Mouse (Mus musculus) midbrain, embryonic 10.5 days (tissue): Measurements from ENCODE around the gene Chmp6. TPM values are rescaled to one million over a fixed set of nuclear protein-coding genes. Genes with fewer than 3 reads are reported as not detected.

Source experiments
- DNase-seq: peaks from one replicate; pipeline ENCODE4 v3.0.0-alpha.2; 2017; ENCODE audit warnings: low spot score
- H3K27ac ChIP-seq: fragments of 300-500 bp; sonication (generic); replicated peaks from 2 replicates; pipeline ENCODE4 v1.5.1; 2016; ENCODE audit warnings: mild to moderate bottlenecking
- H3K27me3 ChIP-seq: fragments of 300-500 bp; sonication (generic); 2 replicates; pipeline ENCODE4 v1.6.1; 2016; ENCODE audit warnings: low read depth, mild to moderate bottlenecking; ENCODE audit not compliant: poor library complexity, severe bottlenecking
- H3K36me3 ChIP-seq: fragments of 300-500 bp; sonication (generic); 2 replicates; pipeline ENCODE4 v1.6.1; 2016; ENCODE audit warnings: mild to moderate bottlenecking, moderate library complexity
- H3K4me1 ChIP-seq: fragments of 300-500 bp; sonication (generic); 2 replicates; pipeline ENCODE4 v1.6.1; 2016
- H3K4me3 ChIP-seq: fragments of 300-500 bp; sonication (generic); 2 replicates; pipeline ENCODE4 v1.5.1; 2016; ENCODE audit warnings: mild to moderate bottlenecking, moderate library complexity
- H3K9me3 ChIP-seq: fragments of 300-500 bp; sonication (generic); replicated peaks from 2 replicates; pipeline ENCODE4 v1.6.1; 2016; ENCODE audit warnings: mild to moderate bottlenecking
- WGBS: fragments of 180-500 bp; shearing (Covaris S2); methylation state at CpG from one replicate; pipeline ENCODE4 v1.1.7; 2016; 5-methylcytosine and 5-hydroxymethylcytosine counted together
- polyA plus RNA-seq: library from polyadenylated mRNA; unstranded; fragments of >200 nt; fragmentation: Nextera tagmentation; extraction: Ambion mirVana; gene quantifications from 2 replicates; pipeline ENCODE4 v1.2.1, GENCODE M21; 2016

Chmp6 gene
- polyA plus RNA-seq, 1 experiment from 2014 or later, result 118 TPM

DNA sequence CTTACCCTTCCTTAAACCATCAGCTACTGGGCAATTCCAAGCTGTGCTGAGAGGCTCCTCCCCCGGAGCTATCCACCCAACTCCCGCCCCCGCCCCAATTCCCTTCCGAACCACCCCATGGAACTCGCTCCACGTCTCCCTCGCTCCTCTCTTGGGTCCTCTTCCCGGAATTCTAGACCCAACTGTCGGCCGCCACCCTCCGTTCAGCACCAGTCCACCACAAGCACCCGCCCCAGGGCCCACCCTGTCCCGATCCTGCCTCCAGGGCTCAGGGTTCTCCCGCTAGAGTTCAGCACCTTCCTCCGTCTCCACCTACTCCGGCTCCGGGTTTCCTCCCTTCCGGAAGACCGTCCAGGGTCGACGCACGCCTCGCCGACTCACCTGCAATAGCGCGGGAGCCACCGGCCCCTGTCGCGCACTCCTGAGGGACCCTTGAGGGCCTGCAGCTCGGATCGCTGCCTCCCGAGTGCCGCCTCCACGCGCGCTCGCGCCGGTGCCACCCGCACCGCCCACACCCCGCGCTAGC is 29.0 kb downstream of the Chmp6 start:
- no peaks in the 10 kb centered on the region for H3K9me3 ChIP-seq
- under 1% methylated on average over 43 of the region's 43 CpGs for WGBS
- H3K36me3 ChIP-seq, result no peaks in the 10 kb centered on the region
- no peak for DNase-seq
- H3K27me3 ChIP-seq, result peaks cover 66% of the 10 kb centered on the region
- peaks cover 67% of the 10 kb centered on the region for H3K4me1 ChIP-seq
- peak overlapping the region; percentile 85 for H3K4me3 ChIP-seq
- peak overlapping the region; percentile 86 for H3K27ac ChIP-seq

DNA sequence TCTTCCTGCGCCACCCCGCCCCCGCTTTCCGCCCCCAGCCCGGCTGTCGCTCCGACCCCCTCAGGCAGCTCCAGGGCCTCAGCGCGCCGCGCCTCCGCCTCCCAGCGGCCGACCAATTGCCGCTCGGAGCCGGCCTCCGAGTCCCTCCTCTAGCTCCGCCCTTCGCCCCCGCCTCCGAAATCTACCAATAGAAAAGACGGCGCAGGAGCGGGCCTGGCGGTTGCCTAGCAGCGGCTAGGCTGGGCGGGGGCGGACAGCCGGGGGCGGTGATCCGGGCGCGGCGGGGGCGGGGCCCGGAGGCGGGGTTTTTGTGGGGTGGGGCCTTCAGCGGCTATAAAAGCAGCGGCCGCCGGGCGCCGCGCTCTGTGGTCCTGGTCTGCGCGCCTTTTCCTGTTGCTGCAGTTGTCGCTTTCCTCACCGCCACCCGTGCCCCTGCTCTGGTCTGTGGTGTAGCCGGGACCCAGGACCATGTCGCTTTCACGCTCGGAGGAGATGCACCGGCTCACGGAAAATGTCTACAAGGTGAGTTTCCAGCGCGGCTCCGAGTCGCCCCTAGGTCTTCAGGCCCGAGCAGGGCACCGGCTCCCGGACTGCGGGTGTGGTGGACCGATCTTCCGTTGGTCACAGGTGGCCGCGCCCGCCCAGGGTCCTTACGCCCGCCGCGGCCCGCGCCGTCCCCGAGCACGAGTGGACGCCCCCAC is 29.6 kb downstream of the Chmp6 start, which contains the start of gene Baiap2:
Baiap2 (plus strand) TSS at position 37 of the 701 bp plus-strand sequence.
- peaks cover 65% of the 10 kb centered on the region for H3K4me1 ChIP-seq
- WGBS, result under 1% methylated on average over 79 of the region's 79 CpGs
- no peaks in the 10 kb centered on the region for H3K9me3 ChIP-seq
- H3K36me3 ChIP-seq, result no peaks in the 10 kb centered on the region
- H3K27me3 ChIP-seq, result peaks cover 62% of the 10 kb centered on the region
- DNase-seq, result peak; percentile 99
- peak within 1 kb of the TSS; percentile 86 for H3K27ac ChIP-seq
- peak within 1 kb of the TSS; percentile 85 for H3K4me3 ChIP-seq

DNA sequence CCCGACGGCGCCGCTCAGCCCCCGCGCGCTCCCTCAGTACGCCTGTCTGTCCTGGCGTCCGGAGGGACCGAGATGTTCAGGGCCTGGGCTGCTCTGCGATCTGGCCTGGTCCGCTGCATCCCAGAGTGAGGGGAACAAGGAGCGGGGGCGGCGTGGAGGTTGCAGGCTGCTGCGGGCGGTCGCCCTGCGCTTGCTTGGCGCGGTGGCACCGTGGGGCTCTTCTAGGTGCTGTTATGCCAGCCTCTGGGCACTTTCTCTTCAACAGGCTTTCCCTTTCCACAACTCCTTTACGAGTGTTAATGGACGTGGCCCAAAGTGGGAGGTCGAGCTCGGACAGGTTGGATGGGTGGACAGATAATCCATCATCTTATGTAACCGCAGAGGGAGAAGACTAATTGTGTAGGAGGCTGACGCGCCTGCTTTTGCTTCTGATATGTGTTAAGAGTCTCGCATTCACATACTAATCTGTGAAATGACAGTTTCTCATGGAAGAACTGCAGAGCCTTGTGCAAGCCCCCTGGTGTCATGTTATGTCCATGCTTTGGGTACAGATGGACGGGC is 30.3 kb downstream of the Chmp6 start:
- Histone ChIP-seq H3K9me3 (no peaks in the 10 kb centered on the region), H3K27ac (peak overlapping the region; percentile 86), H3K36me3 (no peaks in the 10 kb centered on the region), H3K4me3 (peak overlapping the region; percentile 85), H3K27me3 (peaks cover 56% of the 10 kb centered on the region), H3K4me1 (peaks cover 65% of the 10 kb centered on the region)
- 10% methylated on average over 32 of the region's 32 CpGs for WGBS
- DNase-seq, result no peak

DNA sequence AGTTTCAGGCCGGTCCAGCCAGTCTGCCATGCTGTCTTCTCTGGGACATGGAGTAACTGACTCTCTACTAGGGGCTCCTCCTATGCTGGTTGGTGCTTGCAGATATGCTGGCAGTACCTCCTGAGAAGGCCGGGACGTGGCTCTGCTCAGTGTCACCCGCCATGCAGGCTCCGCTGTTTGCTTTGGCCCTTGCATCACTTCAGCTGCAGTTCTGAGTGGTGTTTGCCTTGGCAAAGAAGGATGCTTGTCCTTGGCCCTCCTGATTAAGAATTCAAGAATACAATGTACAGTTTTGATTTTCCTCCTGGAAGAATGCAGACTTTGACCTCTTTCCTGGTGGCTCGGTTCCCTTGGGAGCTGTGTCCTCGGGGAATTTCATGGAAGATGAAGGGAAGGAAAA is 32.1 kb downstream of the Chmp6 start:
- no peaks in the 10 kb centered on the region for H3K36me3 ChIP-seq
- DNase-seq, result no peak
- peaks cover 49% of the 10 kb centered on the region for H3K4me1 ChIP-seq
- peaks cover 39% of the 10 kb centered on the region for H3K27me3 ChIP-seq
- WGBS, result 95% methylated on average over 7 of the region's 7 CpGs
- H3K9me3 ChIP-seq, result no peaks in the 10 kb centered on the region
- H3K27ac ChIP-seq, result no peak overlapping the region
- H3K4me3 ChIP-seq, result no peak overlapping the region

DNA sequence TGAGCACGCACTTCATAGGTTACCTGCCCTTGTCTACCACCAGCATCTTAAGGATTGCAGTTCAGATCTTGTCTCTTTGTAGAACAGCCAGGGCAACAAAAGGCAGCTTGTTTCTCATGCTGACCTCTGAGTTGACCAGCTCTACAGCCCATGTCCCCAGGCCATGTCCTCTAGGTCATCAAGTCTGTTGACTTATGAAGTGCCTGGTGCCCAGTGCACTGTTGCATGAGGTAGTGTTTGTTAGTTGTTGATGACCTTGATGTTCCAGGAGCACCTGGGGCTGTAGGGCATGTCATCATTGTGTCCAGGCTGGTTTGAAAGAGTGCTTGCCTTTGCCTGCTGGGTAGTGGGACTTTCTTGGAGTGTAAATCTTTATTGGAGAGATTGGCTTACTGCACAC is 34.2 kb downstream of the Chmp6 start:
- Histone ChIP-seq H3K27me3 (peaks cover 21% of the 10 kb centered on the region), H3K9me3 (no peaks in the 10 kb centered on the region), H3K4me1 (peaks cover 28% of the 10 kb centered on the region), H3K27ac (no peak overlapping the region), H3K4me3 (no peak overlapping the region), H3K36me3 (no peaks in the 10 kb centered on the region)
- DNase-seq, result no peak
- WGBS, result 96% methylated on average over 1 of the region's 1 CpGs

DNA sequence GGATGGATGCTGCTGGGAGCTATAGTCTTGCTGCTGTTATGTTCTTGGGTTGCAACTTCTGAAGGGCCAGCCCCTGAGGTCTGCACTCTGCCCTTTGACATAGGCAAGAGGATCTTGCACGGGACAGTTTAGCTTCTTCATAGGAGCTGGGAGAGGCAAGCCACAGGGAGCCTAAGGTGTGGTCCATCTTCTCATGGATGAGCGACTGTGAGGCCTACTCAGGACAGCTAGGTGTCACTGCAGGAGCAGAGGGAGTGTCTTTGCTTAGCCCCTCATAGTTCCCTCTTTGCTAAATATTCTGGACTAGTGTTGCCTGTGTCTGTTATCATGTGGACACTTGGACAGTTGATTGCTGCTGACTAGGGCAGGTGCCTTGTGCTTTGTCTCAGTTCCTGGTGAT is 34.7 kb downstream of the Chmp6 start:
- WGBS, result 55% methylated on average over 2 of the region's 2 CpGs
- H3K4me3 ChIP-seq, result no peak overlapping the region
- DNase-seq, result no peak
- no peak overlapping the region for H3K27ac ChIP-seq
- no peaks in the 10 kb centered on the region for H3K9me3 ChIP-seq
- H3K27me3 ChIP-seq, result peaks cover 21% of the 10 kb centered on the region
- H3K36me3 ChIP-seq, result no peaks in the 10 kb centered on the region
- peaks cover 28% of the 10 kb centered on the region for H3K4me1 ChIP-seq

DNA sequence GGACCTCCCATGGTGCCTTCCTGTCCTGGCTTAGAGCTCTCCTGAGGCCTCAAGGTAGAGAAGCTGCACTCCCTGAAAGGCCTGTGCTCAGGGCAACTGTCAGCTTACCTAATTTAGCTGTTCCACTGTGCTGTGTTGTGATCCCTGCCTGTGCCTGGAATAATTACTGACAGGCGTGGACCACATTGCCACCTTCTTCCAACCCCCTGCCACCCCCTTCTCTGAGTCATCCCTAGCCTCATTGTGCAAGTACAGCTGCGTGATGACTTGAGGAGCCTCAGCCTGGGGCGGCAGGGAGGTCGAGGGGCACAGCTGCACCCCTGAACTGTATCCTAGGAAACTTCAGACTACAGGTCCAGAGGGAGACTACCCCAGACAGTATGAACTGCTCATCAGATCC is 35.1 kb downstream of the Chmp6 start:
- Histone ChIP-seq H3K4me1 (peaks cover 29% of the 10 kb centered on the region), H3K36me3 (no peaks in the 10 kb centered on the region), H3K27ac (no peak overlapping the region), H3K9me3 (no peaks in the 10 kb centered on the region), H3K4me3 (no peak overlapping the region), H3K27me3 (peaks cover 21% of the 10 kb centered on the region)
- no peak for DNase-seq
- 73% methylated on average over 4 of the region's 4 CpGs for WGBS

DNA sequence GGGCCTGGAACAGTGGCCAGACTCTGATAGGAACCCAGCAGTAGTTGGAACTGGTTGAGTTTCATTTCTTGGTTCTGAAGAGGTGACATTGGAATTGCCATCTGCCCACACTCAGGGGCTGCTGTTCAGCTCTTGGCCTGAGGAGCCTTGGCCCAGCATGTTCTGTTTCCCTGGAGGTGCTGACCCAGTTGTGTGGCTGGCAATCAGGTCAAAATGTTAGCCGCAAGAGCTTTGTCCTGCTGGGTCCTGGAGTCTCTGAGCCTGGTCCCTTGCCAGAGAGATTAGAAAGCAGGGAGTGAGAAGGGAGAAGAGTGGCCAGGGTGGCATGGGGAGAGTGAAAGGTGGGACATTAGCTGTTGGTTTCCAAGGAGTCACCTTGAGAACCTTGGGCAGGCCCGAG is 35.6 kb downstream of the Chmp6 start:
- Histone ChIP-seq H3K4me1 (peaks cover 25% of the 10 kb centered on the region), H3K4me3 (no peak overlapping the region), H3K27me3 (peaks cover 18% of the 10 kb centered on the region), H3K36me3 (no peaks in the 10 kb centered on the region), H3K9me3 (no peaks in the 10 kb centered on the region), H3K27ac (no peak overlapping the region)
- DNase-seq, result no peak
- WGBS, result 95% methylated on average over 2 of the region's 2 CpGs

DNA sequence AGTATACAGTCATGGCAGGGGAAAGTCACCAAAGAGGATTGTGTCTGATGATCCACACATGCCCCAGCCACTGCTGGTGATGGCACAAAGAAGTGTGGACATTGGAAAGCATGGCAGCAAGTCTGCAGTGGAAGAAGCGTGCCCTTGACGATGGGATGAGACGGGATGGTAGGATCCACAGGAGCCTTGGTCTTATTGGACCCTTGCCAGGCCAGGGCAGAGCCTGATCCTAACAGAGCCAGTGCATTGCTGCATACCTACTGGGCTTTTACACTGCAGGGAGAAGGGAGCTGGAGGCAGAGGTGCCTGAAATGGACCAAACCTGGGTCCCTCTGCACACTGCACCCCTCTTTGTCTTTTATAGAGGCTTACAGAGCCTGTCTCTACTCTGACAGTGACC is 37.3 kb downstream of the Chmp6 start:
- DNase-seq, result no peak
- Histone ChIP-seq H3K4me3 (no peak overlapping the region), H3K4me1 (peaks cover 21% of the 10 kb centered on the region), H3K36me3 (no peaks in the 10 kb centered on the region), H3K27me3 (0 out of 2 replicates have a peak, but pooled peaks cover under 1% of the 10 kb centered on the region), H3K27ac (no peak overlapping the region), H3K9me3 (no peaks in the 10 kb centered on the region)
- WGBS, result 95% methylated on average over 3 of the region's 3 CpGs

DNA sequence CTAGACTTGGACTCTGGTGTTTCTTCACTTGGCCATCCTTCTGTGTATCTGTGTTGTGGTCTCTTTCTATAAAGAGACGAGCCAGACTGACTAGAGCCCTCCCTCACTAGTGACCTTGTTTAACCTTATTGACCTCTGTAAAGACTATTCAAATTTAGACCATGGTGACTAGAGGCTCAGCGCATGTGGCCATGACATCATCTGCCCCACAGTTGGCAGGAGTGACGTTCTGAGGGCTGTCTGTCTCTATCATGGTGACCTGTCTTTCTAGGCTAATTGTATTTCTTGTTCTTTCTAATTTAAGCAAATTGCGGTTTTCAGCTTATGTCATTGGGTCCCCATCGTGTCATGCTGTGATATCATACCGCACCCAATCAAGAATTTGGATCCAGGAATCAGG is 38.1 kb downstream of the Chmp6 start:
- H3K27me3 ChIP-seq, result no peaks in the 10 kb centered on the region
- 88% methylated on average over 6 of the region's 6 CpGs for WGBS
- DNase-seq, result no peak
- no peak overlapping the region for H3K27ac ChIP-seq
- H3K9me3 ChIP-seq, result no peaks in the 10 kb centered on the region
- no peak overlapping the region for H3K4me3 ChIP-seq
- H3K4me1 ChIP-seq, result peaks cover 25% of the 10 kb centered on the region
- no peaks in the 10 kb centered on the region for H3K36me3 ChIP-seq

DNA sequence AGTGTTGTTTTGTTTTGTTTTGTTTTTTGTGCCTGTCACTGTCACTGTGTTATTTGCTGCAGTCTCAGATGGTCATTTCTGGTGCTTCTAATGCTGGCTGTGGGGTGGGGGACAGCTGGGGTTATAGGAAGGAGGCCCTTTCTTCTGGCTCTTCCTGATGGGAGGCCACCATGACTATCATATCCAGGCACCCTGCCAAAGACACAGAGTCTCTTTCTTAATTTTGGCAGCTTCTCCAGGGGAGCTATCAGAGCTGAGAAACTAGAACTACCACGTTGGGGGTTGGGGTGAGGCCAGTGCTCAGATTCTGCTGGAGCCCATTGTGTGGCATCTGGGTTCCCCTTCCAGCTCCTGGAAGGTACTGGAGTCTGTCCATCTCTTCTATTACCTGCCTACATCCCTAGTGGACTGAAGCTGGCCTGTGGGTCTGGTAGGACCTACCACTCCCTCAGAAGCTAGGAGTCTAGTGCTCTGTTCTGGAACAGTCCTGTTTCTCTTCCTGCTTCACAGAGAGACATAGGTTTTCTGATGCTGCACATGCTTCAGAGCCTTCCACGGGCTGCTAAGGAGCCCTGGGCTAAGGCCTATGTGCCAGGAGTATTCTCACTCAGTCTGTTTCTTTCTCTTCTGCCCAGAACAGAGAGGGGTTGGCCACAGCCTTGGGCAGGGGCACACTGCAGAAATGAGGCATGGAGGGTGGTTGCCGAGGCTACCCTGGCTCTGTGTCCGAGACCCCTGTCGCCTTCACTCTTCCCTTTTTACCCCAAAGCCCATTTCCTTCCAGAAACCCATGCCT is 39.4 kb downstream of the Chmp6 start:
- Histone ChIP-seq H3K9me3 (no peaks in the 10 kb centered on the region), H3K4me1 (peaks cover 24% of the 10 kb centered on the region), H3K36me3 (no peaks in the 10 kb centered on the region), H3K27ac (no peak overlapping the region), H3K27me3 (no peaks in the 10 kb centered on the region), H3K4me3 (no peak overlapping the region)
- no peak for DNase-seq
- WGBS, result 74% methylated on average over 5 of the region's 5 CpGs

DNA sequence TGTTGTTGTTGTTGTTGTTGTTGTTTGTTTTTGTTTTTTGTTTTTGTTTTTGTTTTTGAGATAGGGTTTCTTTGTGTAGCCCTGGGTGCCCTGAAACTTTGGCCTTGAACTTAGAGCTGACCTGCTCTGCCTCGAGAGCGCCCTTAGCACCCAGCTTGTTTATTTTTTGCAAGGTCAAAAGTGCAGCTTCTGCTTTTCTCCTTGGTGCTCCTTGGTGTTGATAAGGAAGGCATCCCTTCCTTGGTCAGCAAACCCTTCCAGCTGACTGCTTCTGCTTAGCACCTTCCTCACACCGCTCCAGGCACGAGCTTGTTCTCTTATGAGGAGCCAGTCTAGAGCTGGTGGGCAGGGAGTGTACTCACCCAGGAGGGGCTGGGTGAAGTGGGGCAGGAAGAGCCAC is 41.0 kb downstream of the Chmp6 start:
- Histone ChIP-seq H3K27ac (0 out of 2 replicates have a peak overlapping the region, but pooled peaks have one; percentile 30), H3K4me3 (no peak overlapping the region), H3K36me3 (no peaks in the 10 kb centered on the region), H3K4me1 (peaks cover 14% of the 10 kb centered on the region; the same call in 1 of the 2 replicates), H3K27me3 (no peaks in the 10 kb centered on the region), H3K9me3 (no peaks in the 10 kb centered on the region)
- no peak for DNase-seq
- 69% methylated on average over 4 of the region's 4 CpGs for WGBS
